Mouse (Mus musculus) cerebellum, postnatal 4 days (tissue): Measurements from ENCODE around the gene Atp6ap1.

Source experiments
- DNase-seq, 2 experiments: peaks; one replicate each; pipeline ENCODE4 v3.0.0; 2022; ENCODE audit warnings: low spot score in 2 of 2, mixed read lengths in 1 of 2

Gene Atp6ap1

GRCm38 (mm10) chrX:74304867-74305700, 8.2 kb downstream of the Atp6ap1 start, which contains the start of gene Gdi1:
TSS of gene Gdi1 (plus strand) at chrX:74304998.
- peak; percentile 36 to 68 for DNase-seq

- DNase-seq, result peak; percentile 65 to 81
These were observed 15.9 kb downstream of the Atp6ap1 start, which contains the start of gene Fam50a for GRCm38 (mm10) chrX:74312540-74313464. TSS of gene Fam50a (plus strand) at chrX:74313033.

DNA sequence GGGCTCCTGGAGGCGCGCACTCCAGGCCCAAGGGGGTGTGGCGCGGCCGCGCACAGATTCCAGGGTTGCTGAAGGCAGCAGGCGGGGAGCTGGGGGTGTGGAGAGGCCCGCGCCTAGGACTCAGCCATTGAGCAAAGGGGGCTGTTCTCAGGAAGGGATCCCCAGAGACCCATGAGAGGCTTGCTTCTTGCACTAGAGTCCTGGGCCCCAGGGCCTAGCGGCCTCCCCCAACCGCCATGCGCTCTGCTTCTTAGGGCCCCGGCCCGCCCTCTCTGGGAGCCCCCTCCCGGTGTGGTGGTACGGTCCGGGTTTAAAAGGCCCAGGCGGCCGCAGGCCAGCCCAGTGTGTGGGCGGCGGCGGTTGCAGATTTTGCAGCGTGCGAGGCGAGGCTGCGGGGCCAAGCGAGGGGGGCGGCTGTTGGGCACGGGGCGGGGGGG, 31.8 kb downstream of the Atp6ap1 start, which contains the start of gene Plxna3:
Gene Plxna3 (plus strand): TSS at position 342 of the 437 bp plus-strand sequence.
- peak; percentile 57 to 63 for DNase-seq

DNA sequence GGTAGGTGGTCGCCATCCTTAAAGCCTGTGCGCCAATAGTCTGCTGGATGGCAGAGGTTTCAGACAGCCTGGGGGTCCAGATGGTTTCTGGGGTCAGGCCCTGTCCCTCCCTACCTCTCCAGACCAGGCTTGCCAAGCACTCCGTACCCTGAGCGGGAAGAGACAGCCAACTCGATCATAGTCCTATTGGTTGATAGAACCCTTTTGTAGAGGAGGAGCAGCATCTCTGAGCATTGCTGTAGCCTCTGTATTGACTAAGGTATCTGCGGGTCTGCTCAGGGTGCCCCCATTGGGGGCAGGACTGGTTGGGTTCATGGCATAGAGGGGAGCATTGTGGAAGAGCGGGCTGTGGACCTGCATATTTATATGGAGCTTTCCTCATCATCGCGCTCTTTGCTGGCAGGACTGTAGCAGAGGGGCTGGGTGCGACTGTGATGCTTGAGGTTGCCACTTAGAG, 32.3 kb downstream of the Atp6ap1 start:
- DNase-seq, result no peak

DNA sequence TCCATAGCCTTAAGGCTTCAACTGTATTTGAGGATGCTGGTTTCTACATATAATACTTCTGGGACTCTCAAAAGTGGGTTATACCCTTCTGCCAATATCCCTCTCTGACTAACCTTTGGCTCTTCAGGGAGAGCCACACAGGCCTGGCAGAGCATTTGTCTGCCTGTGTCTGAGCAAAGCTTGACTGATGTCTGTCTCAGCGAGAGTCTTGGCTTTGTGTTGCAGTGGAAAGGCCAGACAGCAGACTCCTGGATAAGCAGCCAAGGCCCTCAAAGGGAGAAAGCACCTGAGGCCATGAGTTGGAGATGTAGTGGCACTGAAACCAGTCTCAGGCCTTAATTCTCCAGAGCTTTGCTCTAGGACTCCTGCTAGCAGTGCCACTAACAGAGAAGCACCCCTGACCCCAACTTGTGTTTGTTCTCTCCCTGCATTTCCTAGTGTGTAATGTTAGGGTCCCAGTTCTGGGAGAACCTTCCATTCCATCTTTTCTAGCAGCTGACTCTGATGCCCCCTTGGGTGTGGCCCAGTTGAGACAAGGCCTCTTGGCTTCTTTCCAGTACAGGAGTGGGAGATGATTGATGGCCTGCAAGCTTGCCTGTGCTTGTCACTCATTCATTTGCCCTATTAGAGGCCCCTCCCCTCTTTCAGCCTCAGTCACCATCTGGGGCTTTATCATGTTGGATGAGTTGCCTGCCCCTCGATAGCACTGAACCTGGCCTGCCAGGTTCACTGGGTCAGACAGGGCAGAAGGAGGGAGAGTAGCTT, 33.5 kb downstream of the Atp6ap1 start:
- no peak for DNase-seq

- DNase-seq, result no peak
These were observed 56.0 kb downstream of the Atp6ap1 start for GRCm38 (mm10) chrX:74352645-74353466.

GRCm38 (mm10) chrX:74353467-74353770, 56.5 kb downstream of the Atp6ap1 start, which contains the start of gene Lage3:
TSS of gene Lage3 (minus strand) at chrX:74353618.
- peak; percentile 57 to 72 for DNase-seq
